Mouse (Mus musculus) thymus, adult 2 months (tissue): Measurements from ENCODE around the gene Urad. TPM values are rescaled to one million over a fixed set of nuclear protein-coding genes. Genes with fewer than 3 reads are reported as not detected.

Experiments used
- DNase-seq: peaks from one replicate; pipeline ENCODE4 v3.0.0; 2021
- H3K27ac ChIP-seq: fragments of 200-500 bp; 2 replicates; pipeline ENCODE4 v1.5.1; 2012; ENCODE audit warnings: low read length, control low read depth; ENCODE audit not compliant: control insufficient read depth, insufficient read depth
- H3K27me3 ChIP-seq: fragments of 200-500 bp; 2 replicates; pipeline ENCODE4 v1.6.1; 2012; ENCODE audit warnings: mild to moderate bottlenecking, low read length, moderate library complexity, mixed read lengths; ENCODE audit not compliant: control insufficient read depth, insufficient read depth
- H3K36me3 ChIP-seq: fragments of 200-500 bp; 2 replicates; pipeline ENCODE4 v1.6.1; 2012; ENCODE audit warnings: mild to moderate bottlenecking, low read length, moderate library complexity; ENCODE audit not compliant: control insufficient read depth, insufficient read depth
- H3K4me1 ChIP-seq: fragments of 200-500 bp; replicated peaks from 2 replicates; pipeline ENCODE4 v1.6.1; 2012; ENCODE audit warnings: low read length; ENCODE audit not compliant: control insufficient read depth, insufficient read depth
- H3K4me3 ChIP-seq: fragments of 200-500 bp; 2 replicates; pipeline ENCODE4 v1.5.1; 2012; ENCODE audit warnings: mild to moderate bottlenecking, low read length, control low read depth, moderate library complexity; ENCODE audit not compliant: control insufficient read depth, insufficient read depth
- CTCF ChIP-seq: fragments of 200-500 bp; IDR thresholded peaks from 2 replicates; pipeline ENCODE4 v1.5.1; 2012; ENCODE audit warnings: mild to moderate bottlenecking, control low read depth, low read length, moderate library complexity, borderline replicate concordance; ENCODE audit not compliant: control insufficient read depth, poor library complexity, insufficient read depth; ENCODE audit errors: extremely low read depth
- POLR2A ChIP-seq: fragments of 200-500 bp; IDR thresholded peaks from 2 replicates; pipeline ENCODE4 v1.6.1; 2012; ENCODE audit warnings: mild to moderate bottlenecking, low read length, control low read depth, moderate library complexity; ENCODE audit not compliant: control insufficient read depth, poor library complexity, insufficient read depth; ENCODE audit errors: extremely low read depth
- WGBS: fragments of 180-500 bp; shearing (Covaris S2); methylation state at CpG from one replicate; pipeline ENCODE4 v1.1.7; 2018; 5-methylcytosine and 5-hydroxymethylcytosine counted together
- polyA plus RNA-seq: library from polyadenylated mRNA; depleted of rRNA; stranded (reverse); fragments of >200 nt; gene quantifications from 2 replicates; pipeline ENCODE4 v1.2.3, GENCODE M21; 2012; rRNA removed

Gene Urad
- polyA plus RNA-seq, 1 experiment: 0.15 TPM

GRCm38 (mm10) chr5:147269371-147269770 lies 52.9 kb downstream of the Urad start:
- no peak for DNase-seq
- 7% methylated on average over 6 of the region's 6 CpGs for WGBS
- no peaks in the 10 kb centered on the region for H3K36me3 ChIP-seq
- TF ChIP-seq CTCF (no peak), POLR2A (no peak)
- peaks cover 30% of the 10 kb centered on the region for H3K27me3 ChIP-seq
- H3K27ac ChIP-seq: no peak overlapping the region
- no peaks in the 10 kb centered on the region for H3K4me1 ChIP-seq
- H3K4me3 ChIP-seq: no peak overlapping the region

- Histone ChIP-seq H3K4me3 (no peak overlapping the region), H3K4me1 (no peaks in the 10 kb centered on the region), H3K36me3 (no peaks in the 10 kb centered on the region), H3K27ac (no peak overlapping the region), H3K27me3 (peaks cover 25% of the 10 kb centered on the region)
- DNase-seq: no peak
- 13% methylated on average over 8 of the region's 8 CpGs for WGBS
- TF ChIP-seq CTCF (no peak), POLR2A (no peak)
Measured at GRCm38 (mm10) chr5:147268728-147269127, 53.5 kb downstream of the Urad start.

GRCm38 (mm10) chr5:147267434-147267833 lies 54.8 kb downstream of the Urad start:
- TF ChIP-seq POLR2A (no peak), CTCF (no peak)
- no peaks in the 10 kb centered on the region for H3K36me3 ChIP-seq
- H3K27ac ChIP-seq: no peak overlapping the region
- WGBS: 26% methylated on average over 6 of the region's 6 CpGs
- no peak for DNase-seq
- no peaks in the 10 kb centered on the region for H3K4me1 ChIP-seq
- no peak overlapping the region for H3K4me3 ChIP-seq
- peaks cover 20% of the 10 kb centered on the region for H3K27me3 ChIP-seq

Other genes starting within 250 kb of the Urad start
- 48.3 and 54.5 TPM in 2 replicates for gene Lnx2, start 245.9 kb downstream of the Urad start, polyA plus RNA-seq
- gene Polr1d, start 245.4 kb downstream of the Urad start, polyA plus RNA-seq: 51.7 and 55.1 TPM in 2 replicates
- gene Gsx1, start 133.7 kb downstream of the Urad start, polyA plus RNA-seq: not detected in 2 replicates
- 0.06 TPM in 1 of 2 replicates, not detected in the other for gene Pdx1, start 52.5 kb downstream of the Urad start, polyA plus RNA-seq
- gene Cdx2, start 15.2 kb downstream of the Urad start, polyA plus RNA-seq: 0.32 TPM in 2 replicates
- gene Flt3, start 78.0 kb upstream of the Urad start, polyA plus RNA-seq: 5.3 and 5.8 TPM in 2 replicates
- 124 and 152 TPM in 2 replicates for gene Pan3, start 107.7 kb upstream of the Urad start, polyA plus RNA-seq